Mouse (Mus musculus): ENCODE data around the gene Uncx.

GRCm38 (mm10) chr5:139595001-139595400, 51.7 kb downstream of the Uncx start:
- no peak for TF ChIP-seq ZC3H11A (IDR thresholded peaks at IDR 0.05; ENCODE audit: borderline replicate concordance, low read depth, low read length)
- no peak for TF ChIP-seq ZNF384 (IDR thresholded peaks at IDR 0.05; ENCODE audit: low read depth, low read length)

All from ES-E14 (cell line).